Mouse (Mus musculus) spleen, postnatal 36 days (tissue): Measurements from ENCODE around the gene Tm7sf3.
"Not testable (repeated sequence)": the region's sequence is repeated elsewhere in the genome, so short reads cannot be mapped to it uniquely, and the experiment has no call there.

ENCODE experiments used
- DNase-seq, 2 experiments: peaks; one replicate each; pipeline ENCODE4 v3.0.0; 2022; ENCODE audit warnings: low spot score in 2 of 2, mixed read lengths in 1 of 2

Gene Tm7sf3

GRCm38 (mm10) chr6:146613907-146614306 is 28.7 kb downstream of the Tm7sf3 start:
- DNase-seq, result no peak

GRCm38 (mm10) chr6:146612736-146613135 is 29.9 kb downstream of the Tm7sf3 start:
- no peak for DNase-seq

GRCm38 (mm10) chr6:146611897-146612296 is 30.7 kb downstream of the Tm7sf3 start:
- no peak for DNase-seq

GRCm38 (mm10) chr6:146611385-146611784 is 31.2 kb downstream of the Tm7sf3 start:
- peak; percentile 27 to 62 for DNase-seq

GRCm38 (mm10) chr6:146603651-146604050 is 39.0 kb downstream of the Tm7sf3 start:
- DNase-seq, result no peak

GRCm38 (mm10) chr6:146602601-146603000 is 40.0 kb downstream of the Tm7sf3 start:
- DNase-seq, result no peak

GRCm38 (mm10) chr6:146585134-146585533 is 57.5 kb downstream of the Tm7sf3 start:
- DNase-seq, result no peak

- DNase-seq, result no peak
These were observed 59.1 kb downstream of the Tm7sf3 start for GRCm38 (mm10) chr6:146583366-146584046.

GRCm38 (mm10) chr6:146580381-146580926 is 62.2 kb downstream of the Tm7sf3 start:
- DNase-seq, result peak; percentile 12 to 13

GRCm38 (mm10) chr6:146578586-146578985 is 64.0 kb downstream of the Tm7sf3 start:
- DNase-seq, result peak; percentile 3 to 18

GRCm38 (mm10) chr6:146578111-146578531 is 64.5 kb downstream of the Tm7sf3 start:
- DNase-seq, result peak; percentile 73 to 80

GRCm38 (mm10) chr6:146577310-146578109 is 65.1 kb downstream of the Tm7sf3 start, which contains the start of gene Ints13:
Gene Ints13, minus strand, starts transcription at chr6:146577835.
- DNase-seq, result peak; percentile 97 to 98

- no peak for DNase-seq
These were observed 65.7 kb downstream of the Tm7sf3 start, which contains the start of gene Fgfr1op2 for GRCm38 (mm10) chr6:146576903-146577302. Gene Fgfr1op2, plus strand, starts transcription at chr6:146577203.

GRCm38 (mm10) chr6:146572073-146572472 is 70.6 kb downstream of the Tm7sf3 start:
- DNase-seq, result no peak

GRCm38 (mm10) chr6:146562461-146562860 is 80.2 kb downstream of the Tm7sf3 start:
- DNase-seq, result not testable (repeated sequence)
